ENCODE assay signal across 8 mouse cellular contexts in the genomic region with DNA sequence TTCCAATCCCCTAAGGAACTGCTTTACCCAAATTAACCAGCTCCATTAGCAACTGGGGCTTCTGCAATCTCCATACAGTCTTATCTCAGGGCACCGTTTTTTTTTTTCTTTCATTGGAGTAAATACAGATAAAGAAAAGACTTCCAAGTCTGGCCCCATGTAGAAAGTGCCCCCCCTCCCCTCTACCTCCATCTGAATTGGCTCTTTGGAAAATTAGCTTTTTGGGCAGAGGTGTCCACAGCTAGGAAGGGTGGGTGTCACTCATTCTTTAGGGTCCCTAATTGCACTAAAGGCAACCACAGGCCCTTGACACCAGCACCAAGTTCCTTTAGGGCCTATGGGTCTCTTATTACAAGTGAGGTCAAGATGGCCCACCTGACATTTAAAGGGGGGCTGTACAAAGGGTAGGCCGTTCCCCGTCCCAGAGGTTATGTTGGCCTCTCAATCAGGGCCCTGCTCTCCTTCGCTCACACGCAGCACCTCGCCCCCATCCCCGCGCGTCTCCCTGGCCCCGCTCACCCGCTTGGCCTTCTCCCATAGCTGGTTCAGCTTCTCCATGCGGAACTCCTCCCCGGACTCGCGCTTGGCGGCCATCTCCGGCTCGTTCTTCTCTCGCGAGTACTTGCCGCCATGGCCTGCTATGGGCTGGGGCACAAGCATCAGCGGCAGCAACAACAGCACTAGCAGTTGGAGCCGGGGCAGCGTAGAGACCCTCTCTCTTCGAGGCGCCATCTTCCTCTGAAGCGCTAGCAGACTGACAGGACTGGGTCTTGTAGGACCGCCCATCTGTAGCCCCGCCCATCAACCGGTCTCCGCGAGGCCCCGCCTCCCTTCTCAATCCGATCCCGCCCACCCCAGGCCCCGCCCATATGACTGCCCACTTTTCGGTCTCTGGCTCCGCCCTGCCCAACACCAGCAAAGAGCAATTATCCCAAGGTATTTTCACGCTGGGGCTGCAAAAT. TPM values are rescaled to one million over a fixed set of nuclear protein-coding genes. Genes with fewer than 3 reads are reported as not detected.
DNase-seq lines count a peak whose midpoint lies in the region; ATAC-seq and TF ChIP-seq lines count a peak whose summit lies in the region.

Lrpap1 (minus strand) TSS at position 807 of the 962 bp plus-strand sequence.

- peak within 1 kb of the TSS; percentile 81 for H3K4me3 ChIP-seq in bone marrow macrophage, adult 2 months (ENCODE audit: insufficient read depth, low read length)
- peak within 1 kb of the TSS; percentile 96 for H3K4me3 ChIP-seq in embryonic fibroblast, embryonic 13.5 days (ENCODE audit: insufficient read depth, low read length)
- peak within 1 kb of the TSS; percentile 82 for H3K4me3 ChIP-seq in kidney, embryonic 14.5 days (ENCODE audit: low read length)
- peak within 1 kb of the TSS; percentile 79 for H3K4me3 ChIP-seq in limb, embryonic 15.5 days

- H3K9me3 ChIP-seq in kidney, embryonic 14.5 days (ENCODE audit: control insufficient read depth, low read length), result no peaks in the 10 kb centered on the region
- H3K9me3 ChIP-seq in limb, embryonic 15.5 days, result no peaks in the 10 kb centered on the region

- WGBS in kidney, embryonic 14.5 days, result under 1% methylated on average over 39 of the region's 39 CpGs
- under 1% methylated on average over 39 of the region's 39 CpGs for WGBS in limb, embryonic 15.5 days

- TF ChIP-seq CTCF in bone marrow macrophage, adult 2 months (IDR thresholded peaks at IDR 0.05; ENCODE audit: low read depth, low read length), result no peak
- TF ChIP-seq CTCF in embryonic fibroblast, embryonic 13.5 days (IDR thresholded peaks at IDR 0.05; ENCODE audit: borderline replicate concordance, insufficient read depth, low read length), result no peak

- H3K4me2 ChIP-seq in kidney, embryonic 14.5 days (replicated peaks; ENCODE audit: low read depth, low read length), result peak within 1 kb of the TSS; percentile 70
- H3K4me2 ChIP-seq in limb, embryonic 15.5 days, result peak within 1 kb of the TSS; percentile 79

- peak; percentile 73; the same call in 1 of the 2 replicates for TF ChIP-seq POLR2A in bone marrow macrophage, adult 2 months (IDR thresholded peaks at IDR 0.05; ENCODE audit: borderline replicate concordance, low read depth, low read length)
- peak; percentile 99 for TF ChIP-seq POLR2A in embryonic fibroblast, embryonic 13.5 days (IDR thresholded peaks at IDR 0.05; ENCODE audit: low read depth, low read length)

- no peaks in the 10 kb centered on the region for H3K27me3 ChIP-seq in kidney, embryonic 14.5 days (ENCODE audit: control insufficient read depth, insufficient read depth, low read length)
- H3K27me3 ChIP-seq in limb, embryonic 15.5 days, result peaks cover 5% of the 10 kb centered on the region; the same call in 1 of the 2 replicates

- peaks cover 21% of the 10 kb centered on the region for H3K36me3 ChIP-seq in kidney, embryonic 14.5 days (ENCODE audit: control insufficient read depth, insufficient read depth, low read length)
- H3K36me3 ChIP-seq in limb, embryonic 15.5 days, result peaks cover 28% of the 10 kb centered on the region

- peak within 1 kb of the TSS; percentile 80 for H3K9ac ChIP-seq in kidney, embryonic 14.5 days (ENCODE audit: low read depth, low read length)
- peak within 1 kb of the TSS; percentile 78 for H3K9ac ChIP-seq in limb, embryonic 15.5 days

- peak within 1 kb of the TSS; percentile 41 for H3K27ac ChIP-seq in bone marrow macrophage, adult 2 months (ENCODE audit: insufficient read depth, low read depth, low read length)
- H3K27ac ChIP-seq in embryonic fibroblast, embryonic 13.5 days (ENCODE audit: insufficient read depth, low read length), result no peak within 1 kb of the TSS
- H3K27ac ChIP-seq in kidney, embryonic 14.5 days (ENCODE audit: low read depth, low read length), result no peak within 1 kb of the TSS
- H3K27ac ChIP-seq in limb, embryonic 15.5 days, result peak within 1 kb of the TSS; percentile 76

- peaks cover 38% of the 10 kb centered on the region for H3K4me1 ChIP-seq in bone marrow macrophage, adult 2 months (ENCODE audit: control insufficient read depth, insufficient read depth, low read length)
- no peaks in the 10 kb centered on the region for H3K4me1 ChIP-seq in embryonic fibroblast, embryonic 13.5 days (ENCODE audit: control insufficient read depth, insufficient read depth, low read length)
- H3K4me1 ChIP-seq in kidney, embryonic 14.5 days (ENCODE audit: control insufficient read depth, insufficient read depth, low read length), result peaks cover 11% of the 10 kb centered on the region
- H3K4me1 ChIP-seq in limb, embryonic 15.5 days, result peaks cover 24% of the 10 kb centered on the region

- ATAC-seq in kidney, embryonic 14.5 days (ENCODE audit: low FRiP score, low TSS enrichment), result peak; percentile 93
- ATAC-seq in limb, embryonic 15.5 days (ENCODE audit: insufficient number of reproducible peaks, low FRiP score, low TSS enrichment, low read depth), result peak; percentile 94

- DNase-seq in A20 (ENCODE audit: low read depth, low spot score), result peak; percentile 91
- DNase-seq in heart, adult 9 months (ENCODE audit: low spot score in 2 of 2), result peak; percentile 81 to 86
- DNase-seq in monocyte, adult 2 months (ENCODE audit: low read depth in 1 of 2, low spot score in 2 of 2), result peak; percentile 51 to 72
- peak; percentile 78 to 83 for DNase-seq in spleen, postnatal 36 days (ENCODE audit: low spot score in 2 of 2)

RNA-seq across cellular contexts. Expression of gene Lrpap1, which starts in this region (rescaled TPM):
- polyA plus RNA-seq in bone marrow macrophage, adult 2 months (2012; ENCODE audit: insufficient read depth, insufficient read length, missing spikeins), result 105 and 109 TPM in 2 replicates
- polyA plus RNA-seq in embryonic fibroblast, embryonic 13.5 days (2011; ENCODE audit: insufficient read length, low read depth, missing spikeins), result 50.3 and 62.3 TPM in 2 replicates
- 134 and 160 TPM in 2 replicates for polyA plus RNA-seq in kidney, embryonic 14.5 days (2014; fragmentation: Nextera tagmentation; extraction: Ambion mirVana)
- 125 and 141 TPM in 2 replicates for polyA plus RNA-seq in limb, embryonic 15.5 days (2015; fragmentation: Nextera tagmentation; extraction: Ambion mirVana)

Comparison
In these comparisons a context has a peak if more than half of its experiments do, and no peak if none do; other contexts are left out.
1. H3K27ac ChIP-seq: peak in bone marrow macrophage, adult 2 months (single experiment) and limb, embryonic 15.5 days (single experiment); none in embryonic fibroblast, embryonic 13.5 days (single experiment) and kidney, embryonic 14.5 days (single experiment).
2. Peak in every context shown above with its lines, with median percentiles within 50 percentile points of each other: DNase-seq and H3K4me3 ChIP-seq.